Mouse (Mus musculus): ENCODE results near the gene Kat5. TPM values are rescaled to one million over a fixed set of nuclear protein-coding genes. Genes with fewer than 3 reads are reported as not detected.

Gene Kat5
- total and polyA plus RNA-seq, 3 experiments, result 54.5 to 67.6 TPM; not detected in 1

DNA sequence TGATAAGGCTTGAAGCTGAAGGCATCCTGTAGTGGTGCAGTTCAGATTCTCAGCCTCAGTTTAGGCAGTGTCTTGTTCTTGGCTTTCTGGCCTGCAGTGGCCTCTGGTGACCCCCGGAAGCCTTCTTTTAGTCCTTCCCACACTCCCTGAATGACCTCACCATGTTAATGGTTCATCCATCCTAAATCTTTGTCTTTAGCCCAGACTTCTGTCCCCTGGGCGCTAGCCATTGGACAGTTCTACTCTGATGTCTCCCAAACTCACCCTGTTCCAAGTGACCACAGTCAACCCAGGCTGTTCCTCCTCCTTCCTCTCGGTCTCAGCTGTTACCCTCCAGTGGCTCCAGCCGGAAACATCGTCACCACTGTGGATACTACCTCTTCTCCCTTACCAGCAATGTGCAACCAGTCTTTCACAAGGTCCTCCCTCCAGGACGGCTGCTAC, 39.3 kb upstream of the Kat5 start:
- H3K4me1 ChIP-seq (ENCODE audit: control insufficient read depth in 1 of 2, insufficient read depth in 2 of 2, low read length in 2 of 2), result 0 out of 4 replicates have a peak, but pooled peaks cover 0 to 4% of the 10 kb centered on the region in 2 experiments
- H3K79me2 ChIP-seq (ENCODE audit: control insufficient read depth, insufficient read depth, low read length, poor library complexity), result no peaks in the 10 kb centered on the region
- no peaks in the 10 kb centered on the region for H3K27me3 ChIP-seq (ENCODE audit: control insufficient read depth in 1 of 2, insufficient read depth in 2 of 2, low read length in 2 of 2)
- no peak for DNase-seq (ENCODE audit: low read depth, low spot score)
- peak overlapping the region; percentile 46 for H3K27ac ChIP-seq (ENCODE audit: control insufficient read depth, low read depth, low read length)
- TF ChIP-seq BHLHE40 (IDR thresholded peaks at IDR 0.05; ENCODE audit: borderline replicate concordance, low read depth, low read length) (no peak), ZC3H11A (IDR thresholded peaks at IDR 0.05; ENCODE audit: low read depth, low read length) (0 out of 2 replicates have a peak, but pooled peaks have one; percentile 3)
- H3K9ac ChIP-seq (ENCODE audit: control insufficient read depth, low read depth, low read length, poor library complexity, severe bottlenecking), result peak overlapping the region; percentile 66
- H3K9me3 ChIP-seq (replicated peaks; ENCODE audit: insufficient read depth, low read length), result no peaks in the 10 kb centered on the region
- H3K4me3 ChIP-seq (ENCODE audit: control insufficient read depth in 1 of 2, insufficient read depth in 1 of 2, low read depth in 2 of 2, low read length in 2 of 2), result peak overlapping the region; percentile 56; a peak in 3 of 4 replicates
- peaks cover 0 to 2% of the 10 kb centered on the region in 2 experiments; a peak in 1 of 4 replicates for H3K36me3 ChIP-seq (ENCODE audit: control insufficient read depth in 1 of 2, insufficient read depth in 2 of 2, low read length in 2 of 2)

DNA sequence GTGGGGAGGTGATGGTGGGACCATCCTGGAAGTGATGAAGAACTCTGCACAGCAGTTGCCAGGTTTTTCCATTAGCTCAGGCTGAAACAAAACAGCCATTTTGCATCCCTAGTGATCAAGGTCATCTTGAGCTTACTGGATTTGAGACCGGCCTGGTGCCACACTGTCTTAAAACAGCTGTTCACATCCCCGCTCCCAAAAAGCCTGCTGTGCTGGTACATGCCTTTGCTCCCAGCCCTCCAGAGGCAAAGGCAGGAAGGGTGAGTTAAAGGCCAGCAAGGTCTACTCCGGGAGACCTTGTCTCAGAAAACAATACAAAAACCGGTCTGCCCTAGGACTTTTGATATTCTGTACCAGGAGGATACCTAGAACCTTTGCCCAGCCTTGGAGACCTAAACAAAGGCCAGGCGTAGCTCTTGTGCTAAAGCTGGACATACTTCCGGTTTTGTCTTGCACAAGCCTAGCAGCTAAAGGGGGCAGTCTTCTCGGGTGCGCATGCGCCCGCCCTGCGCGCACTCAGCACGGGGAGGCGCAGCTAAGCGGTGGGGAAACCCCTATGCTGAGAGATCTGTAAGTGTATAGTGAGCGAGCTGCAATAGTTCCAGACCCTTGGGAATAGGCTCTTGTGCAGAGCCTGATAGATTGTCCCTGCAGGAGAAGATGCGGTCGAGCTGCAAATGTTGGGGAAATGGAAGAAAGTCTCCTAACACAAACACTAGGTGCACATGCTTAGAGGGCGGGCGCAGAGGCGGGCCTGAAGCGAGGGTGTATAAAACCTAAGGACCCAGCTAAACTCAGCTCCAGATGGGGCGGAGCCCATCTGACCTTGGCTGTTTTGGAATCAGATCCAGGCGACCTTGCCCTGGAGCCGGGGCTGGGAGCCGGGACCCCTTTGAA, 38.6 kb upstream of the Kat5 start:
- peaks cover 0 to 2% of the 10 kb centered on the region in 2 experiments; a peak in 1 of 4 replicates for H3K36me3 ChIP-seq (ENCODE audit: control insufficient read depth in 1 of 2, insufficient read depth in 2 of 2, low read length in 2 of 2)
- H3K4me3 ChIP-seq (ENCODE audit: control insufficient read depth in 1 of 2, insufficient read depth in 1 of 2, low read depth in 2 of 2, low read length in 2 of 2), result peak overlapping the region; percentile 56
- peak; percentile 88 for DNase-seq (ENCODE audit: low read depth, low spot score)
- TF ChIP-seq MEF2A (IDR thresholded peaks at IDR 0.05; ENCODE audit: extremely low read depth, insufficient replicate concordance, low read depth, low read length, poor library complexity, severe bottlenecking) (no peak), NRF1 (IDR thresholded peaks at IDR 0.05; ENCODE audit: insufficient read depth, low read depth, low read length, poor library complexity, severe bottlenecking) (peak; percentile 97), RCOR1 (IDR thresholded peaks at IDR 0.05; ENCODE audit: low read depth, low read length) (no peak), CHD1 (IDR thresholded peaks at IDR 0.05; ENCODE audit: low read depth, low read length) (no peak), SIN3A (IDR thresholded peaks at IDR 0.05; ENCODE audit: low read length) (peak; percentile 66; the same call in 1 of the 2 replicates), TBP (IDR thresholded peaks at IDR 0.05; ENCODE audit: low read depth, low read length) (no peak), USF2 (IDR thresholded peaks at IDR 0.05; ENCODE audit: borderline replicate concordance in 1 of 2, insufficient read depth in 1 of 2, low read depth in 1 of 2, low read length in 2 of 2) (no peak), TAL1 (IDR thresholded peaks at IDR 0.05; ENCODE audit: low read length) (no peak), NELFE (IDR thresholded peaks at IDR 0.05; ENCODE audit: low read depth, low read length) (peak; percentile 63), POLR2AphosphoS5 (IDR thresholded peaks at IDR 0.05; ENCODE audit: borderline replicate concordance, low read depth, low read length) (no peak), MYC (IDR thresholded peaks at IDR 0.05; ENCODE audit: low read depth, low read length) (0 out of 2 replicates have a peak, but pooled peaks have one; percentile 44), E2F4 (IDR thresholded peaks at IDR 0.05; ENCODE audit: borderline replicate concordance, low read depth, low read length) (no peak), MXI1 (IDR thresholded peaks at IDR 0.05; ENCODE audit: low read depth, low read length) (peak; percentile 68), KAT2A (conservative IDR thresholded peaks at IDR 0.05; ENCODE audit: low read depth, low read length) (no peak), SMC3 (IDR thresholded peaks at IDR 0.05; ENCODE audit: low read depth, low read length) (no peak), HCFC1 (IDR thresholded peaks at IDR 0.05; ENCODE audit: low read depth, low read length) (peak; percentile 59; the same call in 1 of the 2 replicates), ELF1 (IDR thresholded peaks at IDR 0.05; ENCODE audit: low read depth, low read length) (peak; percentile 84), ETS1 (IDR thresholded peaks at IDR 0.05; ENCODE audit: low read depth, low read length) (no peak), EP300 (IDR thresholded peaks at IDR 0.05; ENCODE audit: low read depth in 1 of 2, low read length in 2 of 2) (no peak), MAX (IDR thresholded peaks at IDR 0.05; ENCODE audit: low read length) (peak; percentile 34; the same call in 1 of the 2 replicates), ZC3H11A (IDR thresholded peaks at IDR 0.05; ENCODE audit: low read depth, low read length) (no peak), BHLHE40 (IDR thresholded peaks at IDR 0.05; ENCODE audit: borderline replicate concordance, low read depth, low read length) (no peak), POLR2AphosphoS2 (IDR thresholded peaks at IDR 0.05; ENCODE audit: low read length) (peak; percentile 84), MYB (IDR thresholded peaks at IDR 0.05; ENCODE audit: low read depth, low read length) (no peak), CHD2 (IDR thresholded peaks at IDR 0.05; ENCODE audit: low read length) (no peak), JUND (IDR thresholded peaks at IDR 0.05; ENCODE audit: low read depth, low read length) (no peak), UBTF (IDR thresholded peaks at IDR 0.05; ENCODE audit: borderline replicate concordance, insufficient read depth, low read depth, low read length) (no peak), POLR2A (IDR thresholded peaks at IDR 0.05; ENCODE audit: control insufficient read depth in 1 of 2, insufficient read depth in 1 of 2, low read depth in 1 of 2, low read length in 2 of 2, poor library complexity in 1 of 2) (peak in 1 of 2 experiments; percentile 72; a peak in 2 of 4 replicates)

More for the DNA sequence above, 38.6 kb upstream of the Kat5 start:
- peak overlapping the region; percentile 66 for H3K9ac ChIP-seq (ENCODE audit: control insufficient read depth, low read depth, low read length, poor library complexity, severe bottlenecking)
- 0 out of 4 replicates have a peak, but pooled peaks cover 0 to 4% of the 10 kb centered on the region in 2 experiments for H3K4me1 ChIP-seq (ENCODE audit: control insufficient read depth in 1 of 2, insufficient read depth in 2 of 2, low read length in 2 of 2)
- H3K27ac ChIP-seq (ENCODE audit: control insufficient read depth, low read depth, low read length), result peak overlapping the region; percentile 46
- no peaks in the 10 kb centered on the region for H3K9me3 ChIP-seq (replicated peaks; ENCODE audit: insufficient read depth, low read length)
- H3K27me3 ChIP-seq (ENCODE audit: control insufficient read depth in 1 of 2, insufficient read depth in 2 of 2, low read length in 2 of 2), result no peaks in the 10 kb centered on the region
- no peaks in the 10 kb centered on the region for H3K79me2 ChIP-seq (ENCODE audit: control insufficient read depth, insufficient read depth, low read length, poor library complexity)

All from MEL (cell line).